Mouse (Mus musculus): Measurements from ENCODE around the gene Vps37c. TPM values are rescaled to one million over a fixed set of nuclear protein-coding genes. Genes with fewer than 3 reads are reported as not detected.

The Vps37c gene
- total and polyA plus RNA-seq, 3 experiments, result 8.1 to 11.9 TPM; not detected in 1

- Histone ChIP-seq H3K79me2 (ENCODE audit: control insufficient read depth, insufficient read depth, low read length, poor library complexity) (no peaks in the 10 kb centered on the region; the same call in none of the 2 replicates), H3K4me1 (ENCODE audit: control insufficient read depth in 1 of 2, insufficient read depth in 2 of 2, low read length in 2 of 2) (no peaks in the 10 kb centered on the region), H3K4me3 (ENCODE audit: control insufficient read depth in 1 of 2, insufficient read depth in 1 of 2, low read depth in 2 of 2, low read length in 2 of 2) (no peak overlapping the region), H3K27me3 (ENCODE audit: control insufficient read depth in 1 of 2, insufficient read depth in 2 of 2, low read length in 2 of 2) (no peaks in the 10 kb centered on the region), H3K9me3 (replicated peaks; ENCODE audit: insufficient read depth, low read length) (no peaks in the 10 kb centered on the region), H3K36me3 (ENCODE audit: control insufficient read depth in 1 of 2, insufficient read depth in 2 of 2, low read length in 2 of 2) (no peaks in the 10 kb centered on the region), H3K9ac (ENCODE audit: control insufficient read depth, low read depth, low read length, poor library complexity, severe bottlenecking) (no peak overlapping the region), H3K27ac (ENCODE audit: control insufficient read depth, low read depth, low read length) (no peak overlapping the region)
- TF ChIP-seq SIN3A (IDR thresholded peaks at IDR 0.05; ENCODE audit: low read length) (no peak), MYC (IDR thresholded peaks at IDR 0.05; ENCODE audit: low read depth, low read length) (no peak), RAD21 (IDR thresholded peaks at IDR 0.05; ENCODE audit: low read depth, low read length) (no peak), GABPA (IDR thresholded peaks at IDR 0.05; ENCODE audit: low read depth, low read length) (no peak), MAZ (IDR thresholded peaks at IDR 0.05; ENCODE audit: low read depth, low read length) (no peak), ELF1 (IDR thresholded peaks at IDR 0.05; ENCODE audit: low read depth, low read length) (no peak), SMC3 (IDR thresholded peaks at IDR 0.05; ENCODE audit: low read depth, low read length) (no peak), TBP (IDR thresholded peaks at IDR 0.05; ENCODE audit: low read depth, low read length) (no peak), USF2 (IDR thresholded peaks at IDR 0.05; ENCODE audit: borderline replicate concordance in 1 of 2, insufficient read depth in 1 of 2, low read depth in 1 of 2, low read length in 2 of 2) (no peak), ETS1 (IDR thresholded peaks at IDR 0.05; ENCODE audit: low read depth, low read length) (no peak), MAX (IDR thresholded peaks at IDR 0.05; ENCODE audit: low read length) (no peak), NELFE (IDR thresholded peaks at IDR 0.05; ENCODE audit: low read depth, low read length) (no peak)
- DNase-seq (ENCODE audit: low read depth, low spot score), result no peak
These were observed 14.9 kb downstream of the Vps37c start for GRCm38 (mm10) chr19:10703470-10703869.

- H3K4me1 ChIP-seq (ENCODE audit: control insufficient read depth in 1 of 2, insufficient read depth in 2 of 2, low read length in 2 of 2), result 0 out of 4 replicates have a peak, but pooled peaks cover 0 to 4% of the 10 kb centered on the region in 2 experiments
- H3K4me3 ChIP-seq (ENCODE audit: control insufficient read depth in 1 of 2, insufficient read depth in 1 of 2, low read depth in 2 of 2, low read length in 2 of 2), result no peak overlapping the region
- no peaks in the 10 kb centered on the region for H3K27me3 ChIP-seq (ENCODE audit: control insufficient read depth in 1 of 2, insufficient read depth in 2 of 2, low read length in 2 of 2)
- H3K36me3 ChIP-seq (ENCODE audit: control insufficient read depth in 1 of 2, insufficient read depth in 2 of 2, low read length in 2 of 2), result peaks cover 0 to 3% of the 10 kb centered on the region in 2 experiments; a peak in 2 of 4 replicates
- no peak overlapping the region for H3K9ac ChIP-seq (ENCODE audit: control insufficient read depth, low read depth, low read length, poor library complexity, severe bottlenecking)
- TF ChIP-seq ELF1 (IDR thresholded peaks at IDR 0.05; ENCODE audit: low read depth, low read length), result no peak
- no peak for TF ChIP-seq SMC3 (IDR thresholded peaks at IDR 0.05; ENCODE audit: low read depth, low read length)
- TF ChIP-seq MAZ (IDR thresholded peaks at IDR 0.05; ENCODE audit: low read depth, low read length), result no peak
- no peak for TF ChIP-seq UBTF (IDR thresholded peaks at IDR 0.05; ENCODE audit: borderline replicate concordance, insufficient read depth, low read depth, low read length)
- TF ChIP-seq MAFK (IDR thresholded peaks at IDR 0.05; ENCODE audit: borderline replicate concordance, low read depth, low read length), result no peak
- TF ChIP-seq MXI1 (IDR thresholded peaks at IDR 0.05; ENCODE audit: low read depth, low read length), result no peak
- TF ChIP-seq MEF2A (IDR thresholded peaks at IDR 0.05; ENCODE audit: extremely low read depth, insufficient replicate concordance, low read depth, low read length, poor library complexity, severe bottlenecking), result no peak
- TF ChIP-seq CTCF (IDR thresholded peaks at IDR 0.05 in 2 of 3, conservative IDR thresholded peaks at IDR 0.05 in 1 of 3; ENCODE audit: control insufficient read depth in 1 of 3, insufficient read depth in 1 of 3, low read depth in 2 of 3, low read length in 3 of 3, poor library complexity in 1 of 3, severe bottlenecking in 1 of 3), result no peak
- no peak for TF ChIP-seq ZC3H11A (IDR thresholded peaks at IDR 0.05; ENCODE audit: low read depth, low read length)
- TF ChIP-seq TAL1 (IDR thresholded peaks at IDR 0.05; ENCODE audit: low read length), result no peak
- no peak for TF ChIP-seq ZMIZ1 (IDR thresholded peaks at IDR 0.05; ENCODE audit: low read depth, low read length)
- no peaks in the 10 kb centered on the region; the same call in 1 of the 2 replicates for H3K79me2 ChIP-seq (ENCODE audit: control insufficient read depth, insufficient read depth, low read length, poor library complexity)
- H3K9me3 ChIP-seq (replicated peaks; ENCODE audit: insufficient read depth, low read length), result no peaks in the 10 kb centered on the region
- no peak overlapping the region for H3K27ac ChIP-seq (ENCODE audit: control insufficient read depth, low read depth, low read length)
- DNase-seq (ENCODE audit: low read depth, low spot score), result no peak
These were observed 18.7 kb downstream of the Vps37c start for GRCm38 (mm10) chr19:10707087-10707875.

Measured in MEL (cell line).